Mouse (Mus musculus): ENCODE measurements around the gene Chaf1a.

- TF ChIP-seq CHD2 (IDR thresholded peaks at IDR 0.05; ENCODE audit: low read length) (no peak), CTCF (IDR thresholded peaks at IDR 0.05 in 2 of 3, conservative IDR thresholded peaks at IDR 0.05 in 1 of 3; ENCODE audit: control insufficient read depth in 1 of 3, insufficient read depth in 1 of 3, low read depth in 2 of 3, low read length in 3 of 3, poor library complexity in 1 of 3, severe bottlenecking in 1 of 3) (no peak), UBTF (IDR thresholded peaks at IDR 0.05; ENCODE audit: borderline replicate concordance, insufficient read depth, low read depth, low read length) (no peak), POLR2A (IDR thresholded peaks at IDR 0.05; ENCODE audit: control insufficient read depth in 1 of 2, insufficient read depth in 1 of 2, low read depth in 1 of 2, low read length in 2 of 2, poor library complexity in 1 of 2) (no peak; a peak in 1 of 4 replicates), POLR2AphosphoS2 (IDR thresholded peaks at IDR 0.05; ENCODE audit: low read length) (no peak), POLR2AphosphoS5 (IDR thresholded peaks at IDR 0.05; ENCODE audit: borderline replicate concordance, low read depth, low read length) (no peak)
Observed at GRCm38 (mm10) chr17:56080781-56081585, 40.7 kb downstream of the Chaf1a start.

Data from MEL (cell line).